Mouse (Mus musculus): ENCODE measurements at regions not wholly inside any gene's neighbourhood (a gene's known extent, or its start where the extent isn't known, plus 50 kb on each side); places are given as distances from the start of the nearest gene placed in this dataset.

- ATAC-seq (ENCODE audit: insufficient read depth) (no peak), DNase-seq (ENCODE audit: low read depth in 3 of 3, low spot score in 3 of 3) (no peak)
- 43% methylated on average over 7 of the region's 7 CpGs for WGBS (ENCODE audit: insufficient replicate concordance)
- no peaks in the 10 kb centered on the region for H3K27me3 ChIP-seq (ENCODE audit: control insufficient read depth, insufficient read depth, low read length)
- H3K4me1 ChIP-seq (replicated peaks; ENCODE audit: control insufficient read depth in 2 of 2, insufficient read depth in 2 of 2, low read length in 1 of 2), result no peaks in the 10 kb centered on the region
- no peaks in the 10 kb centered on the region for H3K9me3 ChIP-seq (ENCODE audit: control insufficient read depth, low read length)
- H3K36me3 ChIP-seq (replicated peaks; ENCODE audit: control insufficient read depth, insufficient read depth, low read depth), result no peaks in the 10 kb centered on the region
- TF ChIP-seq EP300 (IDR thresholded peaks at IDR 0.05; ENCODE audit: low read depth), result no peak
- TF ChIP-seq CTCF (IDR thresholded peaks at IDR 0.05; ENCODE audit: low read depth), result no peak
- no peak overlapping the region for H3K4me2 ChIP-seq (ENCODE audit: low read depth)
- H3K9ac ChIP-seq (replicated peaks), result no peak overlapping the region
- H3K4me3 ChIP-seq (ENCODE audit: insufficient read depth in 1 of 2, low read depth in 2 of 2, low read length in 2 of 2), result no peak overlapping the region
- H3K27ac ChIP-seq, result no peak overlapping the region
These were observed 74.3 kb upstream of the Gbe1 start for GRCm38 (mm10) chr16:70239432-70239941.

DNA sequence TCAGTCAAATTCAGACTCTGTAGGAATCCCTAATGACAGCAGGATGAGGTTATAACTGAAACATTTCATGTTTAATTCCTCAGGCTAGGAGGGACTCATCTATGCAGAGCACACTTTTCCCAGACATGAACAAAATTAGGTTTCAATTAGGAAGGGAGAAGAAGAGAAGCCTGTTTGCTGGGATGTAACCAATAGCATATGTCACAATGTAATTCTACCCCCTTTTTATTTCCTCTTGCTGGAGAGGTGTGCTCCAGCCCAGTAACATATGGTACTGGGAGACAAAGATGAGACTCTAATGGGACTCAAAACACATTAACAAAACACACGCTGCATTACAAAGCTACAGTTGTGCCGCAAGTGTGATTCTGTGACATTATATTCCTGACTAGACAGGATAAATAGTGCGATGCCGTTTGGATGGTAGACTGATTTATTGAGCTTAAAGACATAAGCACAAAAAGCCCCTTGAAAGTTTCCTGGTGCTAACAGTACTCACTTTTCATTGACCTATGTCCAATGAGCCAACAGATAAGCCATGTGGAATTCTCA is 69.5 kb upstream of the Gbe1 start:
- H3K9ac ChIP-seq (replicated peaks), result no peak overlapping the region
- H3K27me3 ChIP-seq (ENCODE audit: control insufficient read depth, insufficient read depth, low read length), result no peaks in the 10 kb centered on the region
- H3K4me2 ChIP-seq (ENCODE audit: low read depth), result no peak overlapping the region
- no peaks in the 10 kb centered on the region for H3K9me3 ChIP-seq (ENCODE audit: control insufficient read depth, low read length)
- no peaks in the 10 kb centered on the region for H3K36me3 ChIP-seq (replicated peaks; ENCODE audit: control insufficient read depth, insufficient read depth, low read depth)
- DNase-seq (ENCODE audit: low read depth in 3 of 3, low spot score in 3 of 3) (no peak), ATAC-seq (ENCODE audit: insufficient read depth) (no peak)
- no peaks in the 10 kb centered on the region for H3K4me1 ChIP-seq (replicated peaks; ENCODE audit: control insufficient read depth in 2 of 2, insufficient read depth in 2 of 2, low read length in 1 of 2)
- no peak overlapping the region for H3K27ac ChIP-seq
- 79% methylated on average over 4 of the region's 4 CpGs for WGBS (ENCODE audit: insufficient replicate concordance)
- no peak overlapping the region for H3K4me3 ChIP-seq (ENCODE audit: insufficient read depth in 1 of 2, low read depth in 2 of 2, low read length in 2 of 2)
- no peak for TF ChIP-seq EP300 (IDR thresholded peaks at IDR 0.05; ENCODE audit: low read depth)

DNA sequence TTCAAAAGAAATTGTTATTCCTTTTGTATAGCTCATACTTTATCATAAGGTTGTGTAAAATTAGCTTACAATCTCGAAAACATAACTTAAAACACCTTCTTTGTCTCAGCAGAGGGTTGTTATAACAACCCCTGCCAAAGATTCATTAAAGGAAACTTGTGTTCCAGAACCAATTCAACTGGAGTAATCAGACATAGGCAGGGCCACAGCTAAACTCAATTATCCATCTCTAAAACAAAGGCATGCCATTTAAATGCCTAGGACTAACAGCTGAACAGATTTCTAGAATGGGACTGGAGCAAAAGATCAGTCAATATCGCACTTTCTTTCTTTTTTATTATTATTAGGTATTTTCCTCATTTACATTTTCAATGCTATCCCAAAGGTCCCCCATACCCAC is 68.8 kb upstream of the Gbe1 start:
- no peak overlapping the region for H3K4me2 ChIP-seq (ENCODE audit: low read depth)
- DNase-seq (ENCODE audit: low read depth in 3 of 3, low spot score in 3 of 3), result no peak
- TF ChIP-seq EP300 (IDR thresholded peaks at IDR 0.05; ENCODE audit: low read depth), result no peak
- no peak for TF ChIP-seq CTCF (IDR thresholded peaks at IDR 0.05; ENCODE audit: low read depth)
- no peaks in the 10 kb centered on the region for H3K4me1 ChIP-seq (replicated peaks; ENCODE audit: control insufficient read depth in 2 of 2, insufficient read depth in 2 of 2, low read length in 1 of 2)
- 47% methylated on average over 2 of the region's 2 CpGs for WGBS (ENCODE audit: insufficient replicate concordance)
- H3K9me3 ChIP-seq (ENCODE audit: control insufficient read depth, low read length), result no peaks in the 10 kb centered on the region
- H3K27ac ChIP-seq, result no peak overlapping the region
- H3K27me3 ChIP-seq (ENCODE audit: control insufficient read depth, insufficient read depth, low read length), result no peaks in the 10 kb centered on the region
- no peaks in the 10 kb centered on the region for H3K36me3 ChIP-seq (replicated peaks; ENCODE audit: control insufficient read depth, insufficient read depth, low read depth)
- ATAC-seq (ENCODE audit: insufficient read depth), result no peak
- H3K9ac ChIP-seq (replicated peaks), result no peak overlapping the region
- H3K4me3 ChIP-seq (ENCODE audit: insufficient read depth in 1 of 2, low read depth in 2 of 2, low read length in 2 of 2), result no peak overlapping the region

GRCm38 (mm10) chr16:70259364-70259763 is 54.4 kb upstream of the Gbe1 start:
- Histone ChIP-seq H3K9me3 (ENCODE audit: control insufficient read depth, low read length) (no peaks in the 10 kb centered on the region), H3K4me2 (ENCODE audit: low read depth) (no peak overlapping the region), H3K9ac (replicated peaks) (no peak overlapping the region), H3K27me3 (ENCODE audit: control insufficient read depth, insufficient read depth, low read length) (no peaks in the 10 kb centered on the region), H3K36me3 (replicated peaks; ENCODE audit: control insufficient read depth, insufficient read depth, low read depth) (no peaks in the 10 kb centered on the region), H3K4me1 (replicated peaks; ENCODE audit: control insufficient read depth in 2 of 2, insufficient read depth in 2 of 2, low read length in 1 of 2) (no peaks in the 10 kb centered on the region), H3K27ac (no peak overlapping the region), H3K4me3 (ENCODE audit: insufficient read depth in 1 of 2, low read depth in 2 of 2, low read length in 2 of 2) (no peak overlapping the region)
- DNase-seq (ENCODE audit: low read depth in 3 of 3, low spot score in 3 of 3) (no peak), ATAC-seq (ENCODE audit: insufficient read depth) (no peak)
- WGBS (ENCODE audit: insufficient replicate concordance), result 72% methylated on average over 1 of the region's 1 CpGs
- no peak for TF ChIP-seq EP300 (IDR thresholded peaks at IDR 0.05; ENCODE audit: low read depth)
- no peak for TF ChIP-seq CTCF (IDR thresholded peaks at IDR 0.05; ENCODE audit: low read depth)

GRCm38 (mm10) chr16:70260151-70260550 is 53.6 kb upstream of the Gbe1 start:
- Histone ChIP-seq H3K27ac (no peak overlapping the region), H3K9me3 (ENCODE audit: control insufficient read depth, low read length) (no peaks in the 10 kb centered on the region), H3K36me3 (replicated peaks; ENCODE audit: control insufficient read depth, insufficient read depth, low read depth) (no peaks in the 10 kb centered on the region), H3K4me3 (ENCODE audit: insufficient read depth in 1 of 2, low read depth in 2 of 2, low read length in 2 of 2) (no peak overlapping the region), H3K4me2 (ENCODE audit: low read depth) (no peak overlapping the region), H3K4me1 (replicated peaks; ENCODE audit: control insufficient read depth in 2 of 2, insufficient read depth in 2 of 2, low read length in 1 of 2) (no peaks in the 10 kb centered on the region), H3K9ac (replicated peaks) (no peak overlapping the region), H3K27me3 (ENCODE audit: control insufficient read depth, insufficient read depth, low read length) (no peaks in the 10 kb centered on the region)
- TF ChIP-seq EP300 (IDR thresholded peaks at IDR 0.05; ENCODE audit: low read depth) (no peak), CTCF (IDR thresholded peaks at IDR 0.05; ENCODE audit: low read depth) (no peak)
- ATAC-seq (ENCODE audit: insufficient read depth), result no peak
- 48% methylated on average over 1 of the region's 1 CpGs for WGBS (ENCODE audit: insufficient replicate concordance)
- DNase-seq (ENCODE audit: low read depth in 3 of 3, low spot score in 3 of 3), result no peak
